Mouse (Mus musculus): ENCODE measurements around the gene Fam189b. TPM values are rescaled to one million over a fixed set of nuclear protein-coding genes. Genes with fewer than 3 reads are reported as not detected.

Gene Fam189b
- polyA plus RNA-seq, 1 experiment: 0.84 TPM

DNA sequence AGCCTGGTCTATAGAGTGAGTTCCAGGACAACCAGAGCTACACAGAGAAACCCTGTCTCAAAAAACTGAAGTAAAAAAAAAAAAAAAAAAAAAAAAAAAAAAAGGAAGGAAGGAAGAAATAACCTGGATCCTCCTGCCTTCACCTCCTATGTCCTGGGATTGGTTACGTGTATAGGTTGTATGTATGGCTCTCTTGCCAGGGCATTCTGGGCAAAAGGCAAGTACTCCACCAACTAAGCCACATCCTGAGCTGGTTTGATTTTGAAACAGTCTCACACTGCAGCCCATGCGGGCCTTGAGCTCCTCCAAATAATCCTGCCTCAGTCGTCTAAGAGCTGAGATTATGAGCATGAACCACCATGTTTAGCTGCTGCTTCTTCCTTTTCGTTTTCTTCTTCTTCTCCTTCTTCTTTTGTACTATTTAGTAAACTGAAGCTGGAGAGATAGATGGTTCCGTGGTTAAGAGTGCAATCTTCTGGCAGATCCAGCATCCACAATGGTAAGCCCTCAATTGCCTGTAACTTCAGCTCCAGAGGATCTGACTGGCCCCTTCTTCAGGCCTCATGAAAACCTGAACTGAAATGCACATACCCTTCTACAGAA is 19.2 kb upstream of the Fam189b start:
- H3K4me3 ChIP-seq (replicated peaks): peak overlapping the region; percentile 97
- H3K9me3 ChIP-seq (ENCODE audit: control insufficient read depth, low read length): no peaks in the 10 kb centered on the region
- peaks cover 25% of the 10 kb centered on the region for H3K36me3 ChIP-seq (ENCODE audit: control insufficient read depth)
- peaks cover 58% of the 10 kb centered on the region for H3K4me1 ChIP-seq (ENCODE audit: control insufficient read depth)
- TF ChIP-seq GATA1 (IDR thresholded peaks at IDR 0.05; ENCODE audit: low read length): no peak
- no peak; the same call in 2 of the 3 replicates for TF ChIP-seq TAL1 (IDR thresholded peaks at IDR 0.05; ENCODE audit: low read length)
- peaks cover 13% of the 10 kb centered on the region for H3K27me3 ChIP-seq (ENCODE audit: control insufficient read depth)

DNA sequence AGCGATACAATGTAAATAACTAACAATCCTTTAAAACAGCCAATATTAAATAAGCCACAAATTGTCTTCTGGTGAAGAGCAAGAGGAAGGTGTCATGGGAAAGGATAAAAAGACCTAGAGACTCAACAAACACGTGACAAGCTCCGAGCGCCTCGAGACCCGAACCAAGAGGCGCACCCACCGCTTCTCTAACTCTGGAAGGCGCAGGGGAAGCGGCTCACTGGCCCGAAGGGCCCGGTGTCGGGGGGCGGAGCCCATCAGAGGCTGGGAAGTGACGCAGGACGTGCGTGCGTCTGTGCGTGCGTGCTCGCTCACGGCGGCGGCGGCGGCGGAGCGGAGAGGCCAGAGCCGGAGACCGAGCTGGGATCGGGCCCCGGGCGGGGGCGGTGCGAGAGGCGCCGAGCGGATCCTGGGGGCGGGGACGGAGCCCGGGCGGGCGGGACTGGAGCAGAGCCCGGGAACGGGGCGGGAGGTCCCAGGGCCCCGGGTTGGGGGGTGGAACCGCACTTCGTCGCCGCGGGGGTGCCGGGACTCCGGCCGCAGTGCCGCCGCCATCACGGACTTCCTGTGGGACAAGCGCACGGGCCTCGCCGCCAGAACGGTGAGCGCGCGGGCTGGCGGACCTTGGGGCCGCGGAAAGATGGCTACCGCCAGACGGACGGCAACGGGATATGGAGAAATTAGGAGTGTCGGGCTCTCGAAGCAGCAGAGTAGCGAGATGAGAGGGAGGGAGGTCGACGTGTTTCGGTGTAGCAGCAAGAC is 18.3 kb upstream of the Fam189b start, which contains the start of gene Clk2:
Gene Clk2 (plus strand): TSS at position 290 of the 762 bp plus-strand sequence.
- Histone ChIP-seq H3K4me1 (ENCODE audit: control insufficient read depth) (peaks cover 49% of the 10 kb centered on the region), H3K9me3 (ENCODE audit: control insufficient read depth, low read length) (no peaks in the 10 kb centered on the region), H3K4me3 (replicated peaks) (peak within 1 kb of the TSS; percentile 97), H3K36me3 (ENCODE audit: control insufficient read depth) (peaks cover 35% of the 10 kb centered on the region), H3K27me3 (ENCODE audit: control insufficient read depth) (peaks cover 3% of the 10 kb centered on the region)
- TF ChIP-seq GATA1 (IDR thresholded peaks at IDR 0.05; ENCODE audit: low read length): no peak
- no peak for TF ChIP-seq TAL1 (IDR thresholded peaks at IDR 0.05; ENCODE audit: low read length)

- Histone ChIP-seq H3K36me3 (ENCODE audit: control insufficient read depth) (peaks cover 42% of the 10 kb centered on the region), H3K9me3 (ENCODE audit: control insufficient read depth, low read length) (no peaks in the 10 kb centered on the region), H3K4me3 (replicated peaks) (peak overlapping the region; percentile 97), H3K27me3 (ENCODE audit: control insufficient read depth) (no peaks in the 10 kb centered on the region), H3K4me1 (ENCODE audit: control insufficient read depth) (peaks cover 42% of the 10 kb centered on the region)
- TF ChIP-seq GATA1 (IDR thresholded peaks at IDR 0.05; ENCODE audit: low read length) (no peak), TAL1 (IDR thresholded peaks at IDR 0.05; ENCODE audit: low read length) (no peak)
Observed at GRCm38 (mm10) chr3:89165268-89165870, 17.6 kb upstream of the Fam189b start.

DNA sequence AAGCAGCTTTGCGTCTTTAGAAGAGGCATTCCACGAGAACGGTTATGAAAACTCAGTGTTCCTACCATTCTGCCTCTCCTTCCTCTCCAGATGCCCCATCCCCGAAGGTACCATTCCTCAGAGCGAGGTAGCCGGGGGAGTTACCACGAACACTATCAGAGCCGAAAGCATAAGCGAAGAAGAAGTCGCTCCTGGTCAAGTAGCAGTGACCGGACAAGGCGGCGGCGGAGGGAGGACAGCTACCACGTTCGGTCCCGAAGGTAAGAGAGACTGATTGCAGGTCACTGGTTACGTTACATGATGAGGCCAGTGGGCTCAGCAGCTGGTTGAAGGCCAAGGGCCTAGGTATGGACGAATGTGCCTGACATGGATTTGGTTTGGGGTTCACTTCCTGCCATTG is 16.0 kb upstream of the Fam189b start:
- Histone ChIP-seq H3K27me3 (ENCODE audit: control insufficient read depth) (no peaks in the 10 kb centered on the region), H3K36me3 (ENCODE audit: control insufficient read depth) (peaks cover 56% of the 10 kb centered on the region), H3K4me1 (ENCODE audit: control insufficient read depth) (peaks cover 40% of the 10 kb centered on the region), H3K9me3 (ENCODE audit: control insufficient read depth, low read length) (no peaks in the 10 kb centered on the region), H3K4me3 (replicated peaks) (no peak overlapping the region)
- no peak for TF ChIP-seq TAL1 (IDR thresholded peaks at IDR 0.05; ENCODE audit: low read length)
- no peak for TF ChIP-seq GATA1 (IDR thresholded peaks at IDR 0.05; ENCODE audit: low read length)

DNA sequence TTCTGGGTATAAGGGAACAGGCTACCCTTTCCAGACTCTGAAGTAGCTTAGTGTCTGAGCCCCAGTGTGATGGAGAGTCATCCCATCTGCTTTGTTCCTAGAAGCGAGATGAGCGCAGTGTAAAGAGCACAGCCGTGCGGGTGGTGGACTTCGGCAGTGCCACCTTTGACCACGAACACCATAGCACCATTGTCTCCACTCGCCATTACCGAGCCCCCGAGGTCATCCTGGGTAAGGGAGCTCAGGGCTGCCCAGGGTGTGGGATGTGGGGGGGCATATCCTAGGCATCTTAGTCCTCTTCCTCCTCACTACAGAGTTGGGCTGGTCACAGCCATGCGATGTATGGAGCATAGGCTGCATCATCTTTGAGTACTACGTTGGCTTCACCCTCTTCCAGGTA is 8.1 kb upstream of the Fam189b start:
- H3K9me3 ChIP-seq (ENCODE audit: control insufficient read depth, low read length): no peaks in the 10 kb centered on the region
- no peaks in the 10 kb centered on the region for H3K27me3 ChIP-seq (ENCODE audit: control insufficient read depth)
- peaks cover 85% of the 10 kb centered on the region for H3K36me3 ChIP-seq (ENCODE audit: control insufficient read depth)
- H3K4me1 ChIP-seq (ENCODE audit: control insufficient read depth): peaks cover 33% of the 10 kb centered on the region
- H3K4me3 ChIP-seq (replicated peaks): no peak overlapping the region
- no peak for TF ChIP-seq GATA1 (IDR thresholded peaks at IDR 0.05; ENCODE audit: low read length)
- no peak for TF ChIP-seq TAL1 (IDR thresholded peaks at IDR 0.05; ENCODE audit: low read length)

DNA sequence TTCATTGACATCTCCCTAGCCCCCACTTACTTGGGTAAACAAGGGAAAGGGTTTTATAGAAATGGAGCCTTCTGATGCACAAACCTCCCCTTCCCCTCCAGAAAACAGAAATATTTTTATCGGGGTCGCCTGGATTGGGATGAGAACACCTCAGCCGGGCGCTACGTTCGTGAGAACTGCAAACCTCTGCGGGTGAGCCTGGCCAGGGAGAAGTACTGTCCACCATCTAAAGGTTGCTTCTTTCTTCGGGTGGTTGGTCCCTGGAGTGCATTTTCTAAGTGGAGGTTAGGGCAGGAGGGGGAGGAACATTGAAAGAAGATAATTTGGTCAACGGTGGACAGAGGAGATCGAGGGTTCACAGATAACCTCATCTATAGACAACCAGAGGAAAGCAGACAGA is 7.4 kb upstream of the Fam189b start:
- Histone ChIP-seq H3K4me3 (replicated peaks) (no peak overlapping the region), H3K4me1 (ENCODE audit: control insufficient read depth) (peaks cover 34% of the 10 kb centered on the region), H3K9me3 (ENCODE audit: control insufficient read depth, low read length) (no peaks in the 10 kb centered on the region), H3K27me3 (ENCODE audit: control insufficient read depth) (no peaks in the 10 kb centered on the region), H3K36me3 (ENCODE audit: control insufficient read depth) (peaks cover 85% of the 10 kb centered on the region)
- TF ChIP-seq TAL1 (IDR thresholded peaks at IDR 0.05; ENCODE audit: low read length): no peak
- TF ChIP-seq GATA1 (IDR thresholded peaks at IDR 0.05; ENCODE audit: low read length): no peak

DNA sequence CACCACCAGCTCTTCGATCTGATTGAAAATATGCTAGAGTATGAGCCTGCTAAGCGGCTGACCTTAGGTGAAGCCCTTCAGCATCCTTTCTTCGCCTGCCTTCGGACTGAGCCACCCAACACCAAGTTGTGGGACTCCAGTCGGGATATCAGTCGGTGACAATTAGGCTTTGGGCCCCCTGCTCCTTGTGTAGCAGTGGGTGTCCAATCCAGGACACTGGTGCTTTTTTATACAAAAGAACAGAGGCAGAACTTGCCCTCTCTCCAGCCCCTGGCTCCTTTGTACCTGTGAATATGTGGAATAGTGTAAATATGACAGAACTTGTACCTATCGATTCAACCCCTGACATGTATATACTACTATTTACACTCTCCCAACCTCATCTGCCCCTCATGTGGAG is 6.5 kb upstream of the Fam189b start:
- peaks cover 85% of the 10 kb centered on the region for H3K36me3 ChIP-seq (ENCODE audit: control insufficient read depth)
- peak overlapping the region; percentile 69 for H3K4me3 ChIP-seq (replicated peaks)
- no peaks in the 10 kb centered on the region for H3K9me3 ChIP-seq (ENCODE audit: control insufficient read depth, low read length)
- no peaks in the 10 kb centered on the region for H3K27me3 ChIP-seq (ENCODE audit: control insufficient read depth)
- TF ChIP-seq GATA1 (IDR thresholded peaks at IDR 0.05; ENCODE audit: low read length) (no peak), TAL1 (IDR thresholded peaks at IDR 0.05; ENCODE audit: low read length) (no peak)
- peaks cover 35% of the 10 kb centered on the region for H3K4me1 ChIP-seq (ENCODE audit: control insufficient read depth)

- peak within 1 kb of the TSS; percentile 69 for H3K4me3 ChIP-seq (replicated peaks)
- no peaks in the 10 kb centered on the region for H3K9me3 ChIP-seq (ENCODE audit: control insufficient read depth, low read length)
- no peaks in the 10 kb centered on the region for H3K27me3 ChIP-seq (ENCODE audit: control insufficient read depth)
- no peak for TF ChIP-seq TAL1 (IDR thresholded peaks at IDR 0.05; ENCODE audit: low read length)
- no peak for TF ChIP-seq GATA1 (IDR thresholded peaks at IDR 0.05; ENCODE audit: low read length)
- peaks cover 44% of the 10 kb centered on the region for H3K4me1 ChIP-seq (ENCODE audit: control insufficient read depth)
- H3K36me3 ChIP-seq (ENCODE audit: control insufficient read depth): peaks cover 86% of the 10 kb centered on the region
Observed at GRCm38 (mm10) chr3:89177242-89178106, 5.5 kb upstream of the Fam189b start, which contains the start of gene Scamp3. Scamp3 (plus strand) TSS chr3:89177473.

All from erythroblast, embryonic 14.5 days (primary cell).